22 mouse cellular contexts compared by ENCODE assay signal in the genomic region with DNA sequence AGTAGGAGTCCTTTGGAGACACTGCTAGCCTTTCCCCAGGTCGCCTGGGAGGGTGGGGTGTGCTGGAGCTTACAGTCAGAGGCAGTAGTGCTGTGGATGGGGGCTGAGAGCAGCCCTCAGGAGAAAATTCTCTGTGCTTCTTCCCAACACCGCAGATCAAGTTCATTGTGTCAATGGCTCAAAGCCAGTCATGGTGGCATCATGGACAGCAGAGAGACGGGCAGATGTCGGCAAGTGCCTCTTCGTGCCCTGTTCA.
DNase-seq lines count a peak whose midpoint lies in the region; ATAC-seq lines count a peak whose summit lies in the region.
"Had no signal": no experiment of that assay in that cellular context is flagged by ENCODE, and none has a peak within 500 bp of the region (broad histone marks: within the 10 kb centered on the region; RNA-seq: fewer than 3 reads in every experiment).

No protein-coding gene starts in this region.

- peaks cover 52% of the 10 kb centered on the region for H3K4me1 ChIP-seq in limb, embryonic 12.5 days (replicated peaks)

- H3K4me3 ChIP-seq in limb, embryonic 12.5 days (replicated peaks) = no peak overlapping the region
- H3K4me3 ChIP-seq: embryonic facial prominence, embryonic 10.5 days; embryonic facial prominence, embryonic 12.5 days; forebrain, embryonic 13.5 days; forebrain, embryonic 15.5 days had no signal

- peak overlapping the region; percentile 74 for H3K27ac ChIP-seq in limb, embryonic 12.5 days
- H3K27ac ChIP-seq: embryonic facial prominence, embryonic 10.5 days; embryonic facial prominence, embryonic 12.5 days; forebrain, embryonic 13.5 days; forebrain, embryonic 15.5 days had no signal

- no peaks in the 10 kb centered on the region for H3K36me3 ChIP-seq in limb, embryonic 12.5 days
- H3K36me3 ChIP-seq: embryonic facial prominence, embryonic 10.5 days; embryonic facial prominence, embryonic 12.5 days; forebrain, embryonic 15.5 days; G1E had no signal

- no peak overlapping the region for H3K4me2 ChIP-seq in limb, embryonic 12.5 days
- H3K4me2 ChIP-seq: embryonic facial prominence, embryonic 12.5 days; forebrain, embryonic 13.5 days; forebrain, embryonic 15.5 days had no signal

- no peak overlapping the region for H3K9ac ChIP-seq in limb, embryonic 12.5 days (replicated peaks)
- H3K9ac ChIP-seq: embryonic facial prominence, embryonic 12.5 days; forebrain, embryonic 13.5 days; forebrain, embryonic 15.5 days; forebrain, postnatal 0 days had no signal

- peak; percentile 35; the same call in 1 of the 2 replicates for ATAC-seq in limb, embryonic 12.5 days (ENCODE audit: insufficient number of reproducible peaks, insufficient read depth, low FRiP score, low TSS enrichment, low read depth)
- ATAC-seq: activated CD4-positive, CD25-positive, alpha-beta regulatory T cell, adult 4 months; CD4-positive, CD25-positive, alpha-beta regulatory T cell, adult 4 months; forebrain, embryonic 13.5 days; forebrain, embryonic 15.5 days; forebrain, postnatal 0 days; Patski had no signal

- no peaks in the 10 kb centered on the region for H3K9me3 ChIP-seq in limb, embryonic 12.5 days
- H3K9me3 ChIP-seq: embryonic facial prominence, embryonic 10.5 days; embryonic facial prominence, embryonic 12.5 days; forebrain, embryonic 13.5 days; forebrain, embryonic 15.5 days had no signal

- WGBS in limb, embryonic 12.5 days = 70% methylated on average over 5 of the region's 5 CpGs

- DNase-seq in heart, adult 11 months = peak; percentile 53
- no peak for DNase-seq in heart, adult 18-20 months
- no peak for DNase-seq in cerebellum, postnatal 10 days
- no peak for DNase-seq in cerebellum, adult 9-10 months
- DNase-seq: adrenal gland, adult 8-10 months; adrenal gland, postnatal 14 days; adrenal gland, postnatal 36 days; B cell, adult 2 months; cerebellum, adult 11-12 months; cerebellum, adult 2 months; cerebellum, adult 9-11 months; cerebellum, postnatal 25 days; forebrain, postnatal 0 days had no signal

- H3K27me3 ChIP-seq in limb, embryonic 12.5 days = peaks cover 3% of the 10 kb centered on the region; the same call in 1 of the 2 replicates
- H3K27me3 ChIP-seq: embryonic facial prominence, embryonic 12.5 days had no signal
